Mouse (Mus musculus) liver, embryonic 14.5 days (tissue): ENCODE measurements around the gene Cfap43.

Source experiments
- CTCF ChIP-seq: IDR thresholded peaks from 2 replicates; pipeline ENCODE4 v1.5.1; 2016; ENCODE audit warnings: antibody characterized with exemption, low read depth, control low read depth
- EP300 ChIP-seq: IDR thresholded peaks from 2 replicates; pipeline ENCODE4 v1.6.1; 2016; ENCODE audit warnings: antibody characterized with exemption, low read depth

- TF ChIP-seq CTCF, result no peak
- no peak for TF ChIP-seq EP300
Measured at GRCm38 (mm10) chr19:47695725-47696124, 223.4 kb downstream of the Cfap43 start.
